Mouse (Mus musculus) left cerebral cortex, adult 11 months (tissue): Measurements from ENCODE around the gene Col5a1.
A peak's percentile ranks its signal among the peaks of the same experiment; 100 is the strongest.

Source experiments
- DNase-seq: peaks from one replicate; pipeline ENCODE4 v3.0.0; 2022; ENCODE audit warnings: low spot score

The Col5a1 gene

DNA sequence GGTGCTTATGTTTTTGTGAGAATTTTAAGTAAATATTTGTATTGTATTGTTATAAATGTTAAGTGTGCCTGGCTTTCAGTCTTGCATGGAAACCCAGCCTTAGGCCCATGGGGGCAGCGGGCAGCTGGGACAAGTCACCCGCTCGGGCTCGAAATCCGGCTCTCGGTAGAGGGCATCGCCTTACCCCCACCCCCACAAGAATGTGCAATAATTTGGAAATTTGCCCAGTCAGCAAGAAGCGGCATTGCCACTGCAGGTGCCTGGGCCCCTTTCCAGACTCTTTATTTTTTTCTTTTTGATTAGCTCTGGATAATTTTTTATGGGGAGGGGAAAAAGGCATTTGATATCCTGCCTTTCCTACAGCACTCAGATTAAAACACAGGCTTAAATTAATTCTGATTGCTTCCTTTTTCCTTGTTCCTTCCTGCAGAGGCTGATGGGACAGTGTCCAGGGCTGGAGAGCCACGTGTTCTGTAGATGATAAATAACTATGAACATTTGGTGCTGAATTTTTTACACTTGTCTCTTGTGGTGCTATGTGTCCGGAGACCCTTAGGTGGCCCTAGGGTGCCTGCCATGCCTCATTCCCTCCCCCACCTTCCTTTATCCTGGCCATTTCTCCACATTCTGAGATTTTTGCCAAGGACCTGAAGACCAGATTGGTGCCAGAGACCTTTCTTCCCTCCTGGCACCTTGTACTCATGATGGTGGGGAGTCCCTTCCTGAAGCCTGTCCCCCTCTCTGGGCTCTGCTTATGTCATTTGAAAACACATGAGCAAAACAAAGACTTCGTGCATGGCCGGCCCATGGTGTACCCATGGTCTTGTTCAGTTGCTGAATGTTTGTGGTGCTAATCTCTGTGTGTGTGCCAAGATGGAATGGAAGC lies 151.5 kb downstream of the Col5a1 start:
- DNase-seq, result no peak

DNA sequence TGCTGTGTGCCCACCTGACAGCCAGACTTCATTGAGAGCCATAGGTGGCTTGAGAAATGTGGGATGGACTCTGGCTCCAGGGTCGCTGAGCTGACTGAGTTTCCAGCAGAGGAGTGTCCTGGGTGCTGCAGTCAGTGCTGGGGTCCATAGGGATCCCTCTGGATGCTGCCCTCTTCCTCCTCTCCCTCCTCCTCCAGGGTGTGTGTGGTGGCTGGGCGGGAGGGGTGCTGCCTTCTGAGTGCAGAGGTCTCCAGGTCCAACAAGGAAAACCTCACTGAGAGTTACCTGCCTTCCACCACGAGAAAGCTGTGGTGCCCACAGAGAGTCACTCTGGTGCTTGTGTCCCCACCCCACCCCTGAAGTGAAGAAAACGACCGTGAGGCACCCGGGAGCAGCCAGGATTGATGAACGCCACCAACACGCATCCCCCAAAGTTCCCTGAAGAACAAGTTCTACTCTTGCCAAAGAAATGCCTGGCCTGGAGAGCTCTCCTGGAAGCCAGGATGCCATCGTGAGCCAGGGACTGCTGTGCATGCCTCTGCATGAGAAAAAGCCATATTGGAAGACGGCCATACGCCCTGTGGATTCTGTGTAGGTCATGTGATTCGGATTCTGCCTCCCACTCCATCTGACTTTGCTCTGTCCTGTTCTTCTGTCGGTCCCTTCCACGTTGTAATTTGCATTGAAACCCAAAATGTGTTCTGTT lies 152.3 kb downstream of the Col5a1 start:
- DNase-seq, result no peak

DNA sequence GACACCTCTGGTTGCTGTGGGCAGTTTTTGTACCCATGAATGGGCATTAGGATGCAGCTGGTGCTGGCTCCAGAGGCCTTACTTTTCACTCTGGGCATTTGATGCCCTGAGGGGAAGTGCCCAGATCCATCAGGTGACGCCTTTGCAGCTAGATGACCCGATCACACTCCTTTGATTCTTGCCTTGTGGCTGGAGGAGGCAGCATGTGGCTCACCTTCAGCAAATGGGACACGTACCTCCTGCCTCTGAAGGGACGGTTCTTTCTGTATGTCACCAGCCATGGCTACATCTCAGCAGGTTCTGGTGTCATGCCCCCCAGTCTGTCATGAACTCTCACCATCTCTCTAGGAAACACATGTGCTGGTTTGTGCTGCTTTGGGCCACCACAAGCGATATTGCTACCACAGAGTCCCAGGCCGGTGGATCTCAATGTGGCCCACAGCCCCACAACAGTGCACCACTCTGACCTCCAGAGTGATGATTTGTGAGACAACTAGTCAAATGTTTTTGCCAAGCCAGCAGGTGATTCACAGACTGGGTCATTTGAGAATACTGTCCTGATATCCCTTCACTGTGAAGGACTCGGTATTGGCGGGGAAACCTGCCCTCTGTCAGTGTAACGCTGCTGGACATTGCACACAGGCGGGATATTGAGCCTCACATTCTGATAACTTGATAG lies 153.6 kb downstream of the Col5a1 start:
- DNase-seq, result no peak

DNA sequence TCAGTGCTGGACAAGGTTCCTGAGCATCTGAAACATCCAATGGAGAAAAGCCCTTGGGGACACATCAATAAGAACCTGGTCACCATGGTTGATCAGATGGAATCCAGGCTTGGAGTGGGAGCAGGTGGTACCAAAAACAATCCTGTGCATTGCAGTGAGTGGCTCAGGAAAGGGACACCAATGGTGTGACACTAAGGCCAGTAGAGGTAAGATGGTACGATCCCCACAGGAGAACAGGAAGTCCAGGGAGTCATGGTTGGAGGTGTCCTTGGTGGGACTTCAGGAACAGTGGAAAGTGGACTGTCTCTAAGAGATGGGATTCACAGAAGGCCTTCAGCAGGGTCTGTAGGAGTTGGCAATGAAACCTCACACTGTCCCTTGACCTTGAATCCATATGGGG lies 154.2 kb downstream of the Col5a1 start:
- no peak for DNase-seq

DNA sequence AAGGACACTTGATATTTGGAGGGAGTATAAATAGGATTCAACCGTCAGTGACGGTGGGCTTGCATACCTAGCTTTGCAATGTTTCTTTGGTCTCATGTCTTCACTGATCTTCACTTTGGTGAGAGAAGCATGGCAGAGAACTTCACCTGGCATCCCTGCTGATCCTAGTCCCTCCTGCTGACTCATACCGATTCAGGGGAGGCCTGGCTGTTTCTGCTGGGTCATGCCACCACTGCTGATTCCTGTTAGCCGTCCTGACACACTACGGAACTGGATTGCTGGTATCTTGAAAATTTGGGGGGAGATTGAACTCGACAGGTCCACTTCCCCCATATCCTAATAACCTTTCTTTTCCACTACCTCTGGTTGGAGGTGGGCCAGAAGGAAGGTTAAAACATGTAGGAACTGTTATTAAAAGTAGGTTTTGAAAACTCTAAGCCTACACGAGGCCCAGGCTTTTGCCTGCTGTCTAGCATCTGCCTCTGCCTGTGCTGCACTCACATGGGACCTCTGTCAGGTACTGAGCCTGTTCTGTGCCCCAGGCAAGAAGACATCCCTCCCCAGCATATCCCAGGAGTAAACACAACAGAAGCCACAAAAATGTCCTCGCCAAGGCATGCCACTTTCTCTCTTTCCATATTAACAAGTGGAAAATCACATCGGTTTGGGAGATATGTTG lies 158.8 kb downstream of the Col5a1 start:
- no peak for DNase-seq

DNA sequence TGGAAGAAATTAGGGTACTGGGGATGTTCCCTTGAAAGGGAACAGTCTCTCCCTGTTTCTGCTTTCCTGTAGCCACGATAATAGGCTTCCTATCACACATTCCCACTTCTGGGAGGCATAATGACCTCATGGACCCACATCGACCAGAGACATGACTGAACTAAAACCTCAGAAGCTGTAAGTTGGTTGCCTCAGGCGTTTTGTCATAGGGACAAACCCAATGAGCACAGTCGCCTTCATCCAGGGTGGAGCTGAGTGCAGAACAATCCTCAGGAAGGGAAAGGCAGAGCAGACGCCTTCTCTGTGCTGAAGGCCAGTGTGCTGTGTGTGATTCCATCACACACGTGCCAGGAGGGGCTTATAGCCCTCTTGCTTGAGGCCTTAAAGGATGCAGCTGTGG lies 160.1 kb downstream of the Col5a1 start:
- DNase-seq, result no peak

DNA sequence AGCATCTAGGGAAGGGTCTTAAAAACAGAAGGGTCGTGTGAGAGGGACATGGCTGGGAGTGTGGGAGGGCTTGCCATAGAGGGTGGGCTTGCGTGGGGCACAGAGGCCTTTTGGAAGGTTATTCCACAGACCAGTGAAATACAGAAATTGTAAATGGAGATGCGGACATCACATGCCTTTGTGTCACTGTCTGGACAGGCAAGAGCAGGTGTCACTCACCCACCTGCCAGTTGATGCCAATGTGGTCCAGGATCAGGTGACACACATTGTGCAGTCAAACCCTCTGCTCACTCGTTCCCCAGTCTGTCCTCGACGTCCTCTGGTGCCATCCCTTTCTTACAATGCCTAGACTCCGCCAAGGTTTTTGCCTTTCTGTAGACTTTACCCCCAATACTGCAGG lies 160.9 kb downstream of the Col5a1 start:
- no peak for DNase-seq

DNA sequence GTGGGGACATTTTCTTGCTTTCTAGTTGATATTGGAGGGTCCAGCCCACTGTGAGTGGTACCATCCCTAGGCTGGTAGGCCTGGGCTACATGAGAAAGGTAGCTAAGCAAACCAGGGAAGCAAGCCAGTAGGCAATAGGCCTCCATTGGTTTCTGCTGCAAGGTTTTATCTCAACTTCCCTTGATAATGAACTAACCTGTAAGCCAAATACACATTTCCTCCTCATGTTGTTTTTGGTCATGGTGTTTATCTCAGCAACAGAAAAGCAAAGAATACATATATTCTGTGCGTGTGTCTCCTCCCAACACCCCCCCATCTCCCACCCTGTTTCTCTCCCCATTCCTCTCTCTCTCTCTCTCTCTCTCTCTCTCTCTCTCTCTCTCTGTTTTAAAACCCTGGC lies 173.7 kb downstream of the Col5a1 start:
- no peak for DNase-seq

DNA sequence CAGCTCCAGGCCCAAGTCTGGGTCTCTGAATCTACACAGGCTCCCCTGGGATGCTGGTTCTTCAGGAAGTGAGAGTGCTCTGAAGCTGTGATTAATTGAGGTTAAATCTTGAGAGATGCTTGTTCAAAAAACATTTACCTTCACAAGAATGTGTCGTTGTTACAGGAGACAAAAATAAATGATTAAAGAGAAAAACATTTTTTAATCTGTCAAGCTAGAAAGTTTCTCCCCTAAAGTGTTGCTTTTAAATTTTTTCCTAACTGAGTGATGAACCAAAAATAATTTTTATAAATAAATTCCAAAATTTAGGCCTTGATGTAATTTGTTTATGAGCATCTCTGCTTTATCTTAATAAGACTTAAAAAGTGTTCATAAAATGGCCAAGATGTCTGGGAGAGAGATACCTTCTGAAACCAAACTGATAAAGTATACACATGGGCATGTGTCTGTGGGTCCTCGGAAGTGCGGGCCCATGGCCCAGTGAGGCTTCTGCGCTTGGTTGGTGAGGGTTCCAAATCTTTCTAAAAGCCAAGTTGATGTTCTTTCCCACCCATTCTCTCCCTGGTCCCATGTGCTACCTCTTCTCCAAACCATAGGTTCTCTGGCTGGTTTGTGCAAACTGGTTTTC lies 177.6 kb downstream of the Col5a1 start:
- DNase-seq, result no peak

DNA sequence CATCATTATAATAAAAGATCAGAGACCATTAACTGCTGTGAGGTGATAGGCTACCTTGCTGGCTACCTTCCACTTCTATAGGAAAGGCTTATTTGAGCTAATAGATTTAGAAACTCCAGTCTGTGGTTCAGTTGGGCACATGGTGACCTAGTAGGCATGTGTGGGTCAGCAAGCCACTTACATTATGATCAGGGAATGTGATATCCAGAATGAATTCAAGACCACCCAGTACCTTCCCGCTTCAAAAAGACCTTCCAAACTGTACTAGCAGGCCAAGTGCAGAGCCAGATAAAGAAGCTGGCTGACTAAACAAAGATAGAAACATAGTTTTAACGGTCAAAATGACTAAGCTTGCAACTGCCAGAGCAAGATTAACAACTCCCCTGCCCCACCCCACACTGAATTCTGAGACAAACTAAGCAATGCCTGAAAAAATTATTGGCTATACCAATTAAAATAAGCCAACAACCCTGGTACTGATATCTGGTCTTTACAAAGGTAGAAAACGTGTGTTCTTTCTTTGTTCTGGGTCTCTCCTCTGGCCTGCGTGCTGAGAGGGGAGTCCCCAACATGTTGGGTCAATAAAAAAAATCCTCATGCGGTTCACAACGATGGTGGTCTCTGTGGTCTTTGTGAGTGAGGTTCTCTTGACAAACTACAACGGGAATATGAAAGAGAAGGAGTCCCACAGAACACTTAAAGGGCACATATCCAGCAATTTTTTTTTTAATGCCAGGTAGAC lies 178.3 kb downstream of the Col5a1 start:
- no peak for DNase-seq

DNA sequence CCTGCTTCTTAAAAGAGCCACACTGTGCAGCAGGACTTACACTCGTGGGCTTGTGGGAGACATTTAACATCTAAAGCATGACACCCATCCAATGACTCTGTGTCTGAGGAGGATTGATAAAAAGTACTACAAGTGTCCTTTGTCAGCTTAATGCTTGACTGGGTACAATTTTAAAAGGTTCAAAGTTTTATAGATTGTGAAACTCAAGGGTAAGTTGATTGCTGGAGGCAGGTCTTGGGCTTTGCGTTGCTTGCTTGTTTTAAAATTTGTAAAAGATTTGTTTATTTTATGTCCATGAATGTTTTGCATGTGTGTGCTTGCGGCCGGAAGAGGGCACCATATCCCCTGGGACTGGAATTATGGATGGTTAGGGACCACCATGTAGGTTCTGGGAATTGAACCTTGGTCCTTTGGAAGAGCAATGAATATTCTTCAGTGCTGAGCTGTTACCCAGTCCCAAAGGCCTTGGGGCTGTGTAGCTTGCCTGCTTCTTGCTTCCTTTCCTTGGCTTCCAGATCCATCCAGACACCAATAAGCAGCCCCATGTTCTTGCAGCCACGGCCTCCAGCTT lies 178.9 kb downstream of the Col5a1 start:
- no peak for DNase-seq

DNA sequence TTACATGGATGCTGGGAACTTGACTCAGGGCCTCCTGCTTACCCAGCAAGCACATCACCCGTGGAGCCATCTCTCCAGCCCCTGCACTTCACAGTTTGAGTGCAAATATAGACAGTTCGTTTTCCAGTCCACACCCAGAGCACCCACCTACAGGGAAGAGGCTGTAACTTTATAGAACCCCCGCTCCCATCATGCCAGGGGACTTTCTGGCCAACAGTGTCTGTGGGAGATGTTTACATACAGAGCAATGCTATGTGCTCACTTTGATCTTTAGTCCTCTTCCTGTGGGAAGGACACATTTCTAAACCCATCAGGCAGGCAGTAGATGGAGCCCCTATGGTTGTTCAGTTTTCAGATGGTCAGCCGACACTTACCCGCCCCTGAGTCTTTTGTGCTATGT lies 180.5 kb downstream of the Col5a1 start:
- DNase-seq, result no peak

DNA sequence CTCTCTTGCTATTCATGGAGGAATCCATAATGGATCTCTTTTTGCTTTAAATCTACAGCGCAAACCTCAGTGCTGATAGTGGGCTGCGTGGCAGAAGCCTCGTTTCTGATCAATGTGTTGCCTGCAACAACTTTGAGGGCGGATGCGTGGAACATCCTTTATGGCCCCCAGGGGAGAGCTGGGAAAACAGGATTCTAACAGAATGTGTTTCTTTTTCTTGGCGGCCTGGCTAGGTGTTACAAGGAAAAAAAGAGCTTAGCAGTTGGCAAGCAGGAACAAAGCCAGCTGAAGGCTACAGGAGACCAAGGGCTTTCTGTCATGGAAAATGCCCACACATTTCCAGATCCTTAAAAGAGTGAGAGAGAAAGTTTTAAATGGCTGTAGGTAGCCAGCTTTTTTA lies 180.9 kb downstream of the Col5a1 start:
- peak; percentile 54 for DNase-seq

DNA sequence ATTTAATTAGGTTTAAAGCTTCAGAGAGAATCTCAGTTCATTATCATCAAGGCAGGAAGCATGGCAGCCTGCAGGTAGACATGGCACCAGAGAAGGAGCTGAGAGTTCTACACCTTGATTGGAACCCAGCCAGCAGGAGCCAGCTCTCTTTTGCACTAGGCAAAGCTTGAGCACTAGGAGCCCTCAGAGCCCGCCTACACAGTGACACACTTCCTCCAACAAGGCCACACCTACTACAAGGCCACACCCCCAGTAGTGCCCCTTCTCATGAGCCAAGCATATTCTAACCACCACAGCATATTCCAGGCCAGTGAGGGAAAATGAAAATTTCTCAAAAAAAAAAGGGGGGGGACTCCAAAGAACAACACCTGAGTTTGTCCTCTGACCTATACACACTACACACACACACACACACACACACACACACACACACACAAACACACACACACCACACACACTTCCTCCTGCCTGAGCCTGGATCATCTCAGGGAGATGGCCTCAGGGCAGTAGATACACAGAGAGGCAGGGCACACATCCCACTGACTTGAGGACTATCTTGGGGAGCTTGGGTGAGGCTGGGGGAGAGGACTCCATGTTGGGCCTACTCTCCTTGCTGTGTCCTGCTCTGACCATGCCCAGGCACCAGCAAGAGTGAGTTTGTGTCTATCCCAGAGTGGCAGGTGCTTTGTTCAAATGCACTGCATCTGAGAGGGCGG lies 181.8 kb downstream of the Col5a1 start:
- no peak for DNase-seq

DNA sequence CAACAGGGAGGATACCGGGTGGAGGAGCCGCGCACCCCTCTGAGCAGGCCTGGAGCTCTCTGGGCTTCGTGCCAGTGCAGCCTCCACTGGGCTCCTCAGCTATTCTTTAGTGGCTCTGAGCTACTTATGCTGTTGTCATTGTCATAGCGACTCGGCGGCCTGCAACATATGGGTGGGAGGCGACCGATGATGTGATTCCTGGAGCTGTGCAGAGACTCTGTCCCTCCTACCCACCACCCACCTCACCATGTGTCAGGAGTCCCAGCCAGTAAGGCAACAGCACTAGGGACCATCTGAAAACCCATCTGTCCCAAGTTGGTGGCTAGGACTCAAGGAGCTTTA lies 182.3 kb downstream of the Col5a1 start:
- peak; percentile 85 for DNase-seq

DNA sequence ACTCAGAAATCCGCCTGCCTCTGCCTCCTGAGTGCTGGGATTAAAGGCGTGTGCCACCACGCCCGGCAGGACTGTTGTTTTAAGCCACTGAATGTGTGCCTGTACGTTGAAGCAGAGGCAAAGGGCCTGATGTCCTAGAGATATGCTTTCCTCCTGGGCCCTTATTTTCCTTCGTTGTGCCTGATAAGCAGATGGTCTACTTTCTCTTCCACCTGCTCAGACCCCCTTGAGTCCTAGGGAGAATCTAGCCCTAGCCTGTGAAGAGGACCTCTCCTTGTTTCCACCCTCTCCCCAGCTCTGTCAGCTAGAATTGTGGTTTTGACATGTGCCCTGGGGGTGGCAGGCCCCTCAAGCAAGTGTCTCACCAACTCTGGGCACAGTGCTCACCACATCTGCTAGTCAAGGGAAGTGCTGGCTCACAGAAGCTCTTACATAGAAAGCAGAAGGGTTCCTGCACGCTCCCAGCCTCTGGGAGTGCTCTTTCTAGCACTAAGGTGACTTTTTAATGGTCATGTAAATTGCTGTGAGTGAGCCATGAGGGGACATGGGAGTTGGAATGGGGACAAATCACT lies 189.5 kb downstream of the Col5a1 start:
- no peak for DNase-seq

DNA sequence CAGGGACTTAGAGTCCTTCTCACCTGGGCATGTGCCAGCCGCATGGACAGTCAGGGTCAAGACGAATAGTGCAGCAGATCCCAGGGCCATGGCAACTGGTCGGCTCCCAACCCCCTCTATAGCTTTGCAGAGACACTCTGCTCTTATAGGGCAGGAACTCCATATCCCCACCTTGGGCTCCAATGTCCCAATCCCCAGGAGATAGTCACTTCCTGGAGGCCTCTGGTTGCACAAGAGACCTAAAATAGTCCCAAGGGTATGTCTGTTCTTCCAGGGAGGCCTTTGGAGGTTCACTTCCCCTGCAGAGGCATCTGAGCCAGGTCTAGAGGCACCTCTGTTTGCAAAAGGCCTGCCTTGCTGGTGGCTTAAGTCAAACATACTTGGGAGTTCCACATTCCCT lies 198.5 kb downstream of the Col5a1 start, which contains the start of gene Fcnb:
Gene Fcnb, minus strand, starts transcription at position 118 of the 400 bp plus-strand sequence.
- DNase-seq, result no peak

DNA sequence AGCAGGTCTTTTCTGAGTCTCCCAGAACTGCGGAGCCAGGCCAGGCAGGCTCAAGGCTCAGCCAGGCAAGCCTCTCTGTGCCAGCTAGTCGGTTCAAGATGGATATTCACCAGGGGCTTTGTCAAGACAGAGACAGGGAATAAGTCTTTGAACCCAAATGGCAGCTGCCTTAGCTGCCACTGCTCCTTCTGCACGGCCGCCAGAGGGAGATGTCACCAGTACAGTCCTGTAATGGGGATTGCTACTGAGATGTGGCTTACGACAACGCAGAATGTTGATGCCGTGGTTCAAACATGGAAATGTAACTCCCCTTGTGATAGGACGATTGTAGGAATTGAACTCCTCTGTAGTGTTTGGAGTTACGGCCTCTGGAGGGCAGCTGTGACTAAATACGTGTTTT lies 199.9 kb downstream of the Col5a1 start:
- no peak for DNase-seq

DNA sequence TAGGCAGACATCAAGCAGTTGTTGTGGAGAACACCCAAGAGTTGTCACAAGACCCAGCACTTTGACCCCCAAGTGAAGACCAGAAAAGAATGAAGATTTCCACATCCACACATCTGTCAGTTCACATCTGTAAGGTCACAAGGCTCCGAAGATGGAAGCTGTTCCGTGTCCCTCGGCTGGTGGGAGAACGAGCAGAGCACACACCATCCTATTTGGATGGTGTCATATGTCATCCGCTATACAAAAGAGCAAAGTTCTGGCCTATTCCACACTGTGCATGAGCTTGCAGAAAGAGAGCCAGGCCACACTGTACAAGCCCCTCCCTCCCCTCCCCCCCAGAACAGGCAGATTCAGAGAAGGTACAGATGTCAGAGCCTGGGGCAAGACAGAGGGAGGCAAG lies 202.9 kb downstream of the Col5a1 start:
- no peak for DNase-seq
